ENCODE assay signal across 13 mouse cellular contexts in genomic region chr13:44624716-44625115, GRCm38 (mm10).
A peak's percentile ranks its signal among the peaks of the same experiment; 100 is the strongest.
DNase-seq lines count a peak whose midpoint lies in the region; ATAC-seq and TF ChIP-seq lines count a peak whose summit lies in the region.
"Had no signal": no experiment of that assay in that cellular context is flagged by ENCODE, and none has a peak within 500 bp of the region (broad histone marks: within the 10 kb centered on the region; RNA-seq: fewer than 3 reads in every experiment).

No protein-coding gene starts in this region.

- 52% methylated on average over 13 of the region's 13 CpGs for WGBS in heart, embryonic 10.5 days
- 23% methylated on average over 13 of the region's 13 CpGs for WGBS in midbrain, embryonic 14.5 days
- WGBS in midbrain, embryonic 15.5 days = 45% methylated on average over 13 of the region's 13 CpGs
- WGBS in thymus, adult 2 months = 64% methylated on average over 13 of the region's 13 CpGs

- no peak overlapping the region for H3K4me2 ChIP-seq in midbrain, embryonic 14.5 days (ENCODE audit: low read length)
- H3K4me2 ChIP-seq in midbrain, embryonic 15.5 days = no peak overlapping the region
- H3K4me2 ChIP-seq: embryonic facial prominence, embryonic 15.5 days; midbrain, embryonic 12.5 days had no signal

- peak overlapping the region; percentile 42; the same call in 1 of the 2 replicates for H3K27ac ChIP-seq in heart, embryonic 10.5 days
- H3K27ac ChIP-seq in midbrain, embryonic 14.5 days (replicated peaks; ENCODE audit: low read depth, low read length) = no peak overlapping the region
- no peak overlapping the region for H3K27ac ChIP-seq in midbrain, embryonic 15.5 days
- H3K27ac ChIP-seq in thymus, adult 2 months (ENCODE audit: control insufficient read depth, insufficient read depth, low read length) = no peak overlapping the region
- H3K27ac ChIP-seq: embryonic facial prominence, embryonic 15.5 days; gastrocnemius, adult 2 months; layer of hippocampus, adult 2 months; midbrain, embryonic 12.5 days had no signal

- no peaks in the 10 kb centered on the region for H3K27me3 ChIP-seq in heart, embryonic 10.5 days (ENCODE audit: insufficient read depth, poor library complexity, severe bottlenecking)
- H3K27me3 ChIP-seq in midbrain, embryonic 14.5 days (ENCODE audit: control insufficient read depth, insufficient read depth, low read length) = no peaks in the 10 kb centered on the region
- H3K27me3 ChIP-seq in midbrain, embryonic 15.5 days (replicated peaks) = no peaks in the 10 kb centered on the region; the same call in none of the 2 replicates
- no peaks in the 10 kb centered on the region for H3K27me3 ChIP-seq in thymus, adult 2 months (ENCODE audit: control insufficient read depth, insufficient read depth, low read length)
- H3K27me3 ChIP-seq: embryonic facial prominence, embryonic 15.5 days had no signal

- no peak for DNase-seq in heart, embryonic 10.5 days (ENCODE audit: low spot score)
- DNase-seq in heart, adult 8-10 months (ENCODE audit: low spot score) = no peak
- peak; percentile 55 for DNase-seq in midbrain, embryonic 14.5 days
- DNase-seq in ZHBTc4 (ENCODE audit: low read depth, low spot score) = peak; percentile 58
- peak; percentile 35 for DNase-seq in thymus, adult 2 months
- no peak for DNase-seq in right cerebral cortex, adult 18-20 months
- DNase-seq in layer of hippocampus, postnatal 36 days = no peak
- DNase-seq: gastrocnemius, adult 2 months had no signal

- H3K36me3 ChIP-seq in heart, embryonic 10.5 days = no peaks in the 10 kb centered on the region
- H3K36me3 ChIP-seq in midbrain, embryonic 14.5 days (ENCODE audit: control insufficient read depth, insufficient read depth, low read length) = no peaks in the 10 kb centered on the region
- H3K36me3 ChIP-seq in midbrain, embryonic 15.5 days (replicated peaks) = no peaks in the 10 kb centered on the region
- H3K36me3 ChIP-seq in thymus, adult 2 months (ENCODE audit: control insufficient read depth, insufficient read depth, low read length) = no peaks in the 10 kb centered on the region
- H3K36me3 ChIP-seq: embryonic facial prominence, embryonic 15.5 days; midbrain, embryonic 12.5 days had no signal

- H3K9ac ChIP-seq in midbrain, embryonic 14.5 days (replicated peaks; ENCODE audit: low read length) = no peak overlapping the region
- H3K9ac ChIP-seq in midbrain, embryonic 15.5 days = no peak overlapping the region
- H3K9ac ChIP-seq: embryonic facial prominence, embryonic 15.5 days; midbrain, embryonic 12.5 days had no signal

- ATAC-seq in midbrain, embryonic 14.5 days (ENCODE audit: low FRiP score, low TSS enrichment) = no peak
- no peak for ATAC-seq in midbrain, embryonic 15.5 days (replicated peaks)
- ATAC-seq: inflammation-experienced regulatory T-cells, adult 6 months had no signal

- peaks cover 52% of the 10 kb centered on the region for H3K4me1 ChIP-seq in heart, embryonic 10.5 days
- H3K4me1 ChIP-seq in midbrain, embryonic 14.5 days (ENCODE audit: control insufficient read depth, insufficient read depth, low read length) = peaks cover 14% of the 10 kb centered on the region; the same call in 1 of the 2 replicates
- H3K4me1 ChIP-seq in midbrain, embryonic 15.5 days = peaks cover 15% of the 10 kb centered on the region
- no peaks in the 10 kb centered on the region; the same call in 1 of the 2 replicates for H3K4me1 ChIP-seq in thymus, adult 2 months (replicated peaks; ENCODE audit: control insufficient read depth, insufficient read depth, low read length)

- H3K4me3 ChIP-seq in heart, embryonic 10.5 days = no peak overlapping the region
- H3K4me3 ChIP-seq in midbrain, embryonic 14.5 days (replicated peaks; ENCODE audit: low read depth, low read length) = no peak overlapping the region
- H3K4me3 ChIP-seq in midbrain, embryonic 15.5 days = no peak overlapping the region
- no peak overlapping the region for H3K4me3 ChIP-seq in thymus, adult 2 months (ENCODE audit: control insufficient read depth, insufficient read depth, low read length)
- H3K4me3 ChIP-seq: embryonic facial prominence, embryonic 15.5 days; gastrocnemius, adult 2 months; layer of hippocampus, adult 2 months; midbrain, embryonic 12.5 days had no signal

- no peak for TF ChIP-seq POLR2A in thymus, adult 2 months (IDR thresholded peaks at IDR 0.05; ENCODE audit: control insufficient read depth, extremely low read depth, insufficient read depth, low read length, poor library complexity)

- H3K9me3 ChIP-seq in heart, embryonic 10.5 days = no peaks in the 10 kb centered on the region
- no peaks in the 10 kb centered on the region for H3K9me3 ChIP-seq in midbrain, embryonic 14.5 days (ENCODE audit: control insufficient read depth, low read length)
- no peaks in the 10 kb centered on the region for H3K9me3 ChIP-seq in midbrain, embryonic 15.5 days
- H3K9me3 ChIP-seq: embryonic facial prominence, embryonic 15.5 days; midbrain, embryonic 12.5 days had no signal

- TF ChIP-seq CTCF in thymus, adult 2 months (IDR thresholded peaks at IDR 0.05; ENCODE audit: borderline replicate concordance, control insufficient read depth, extremely low read depth, insufficient read depth, low read length, poor library complexity) = no peak

Comparison
In these comparisons a context has a peak if more than half of its experiments do, and no peak if none do; other contexts are left out.
1. DNase-seq: peak in midbrain, embryonic 14.5 days (single experiment), ZHBTc4 (single experiment) and thymus, adult 2 months (single experiment); none in heart, embryonic 10.5 days (single experiment), heart, adult 8-10 months (single experiment), right cerebral cortex, adult 18-20 months (single experiment) and layer of hippocampus, postnatal 36 days (0 of 2).